Mouse (Mus musculus) C2C12 (cell line): ENCODE results near the gene Camta2.

Experiments used
- CEBPB ChIP-seq: IDR thresholded peaks from one replicate; pipeline ENCODE4 v1.6.1; 2011; ENCODE audit warnings: low read depth, mild to moderate bottlenecking, control low read depth, moderate library complexity
- CTCF ChIP-seq: IDR thresholded peaks from one replicate; pipeline ENCODE4 v1.5.1; 2011; ENCODE audit not compliant: control insufficient read depth, insufficient read depth, insufficient read length
- MAX ChIP-seq: IDR thresholded peaks from one replicate; pipeline ENCODE4 v1.6.1; 2011; ENCODE audit warnings: mild to moderate bottlenecking, control low read depth
- MYOD1 ChIP-seq: IDR thresholded peaks from one replicate; pipeline ENCODE4 v1.6.1; 2011; ENCODE audit warnings: low read depth; ENCODE audit not compliant: control insufficient read depth, insufficient read length
- USF1 ChIP-seq: IDR thresholded peaks from one replicate; pipeline ENCODE4 v1.6.1; 2011; ENCODE audit warnings: low read depth, mild to moderate bottlenecking, control low read depth, moderate library complexity

GRCm38 (mm10) chr11:70679894-70680293, 8.0 kb downstream of the Camta2 start:
- TF ChIP-seq CTCF: no peak
- TF ChIP-seq USF1: no peak
- TF ChIP-seq MYOD1: no peak
- TF ChIP-seq MAX: no peak
- TF ChIP-seq CEBPB: no peak
